Mouse (Mus musculus): ENCODE measurements at regions not wholly inside any gene's neighbourhood (a gene's known extent, or its start where the extent isn't known, plus 50 kb on each side); places are given as distances from the start of the nearest gene placed in this dataset.

DNA sequence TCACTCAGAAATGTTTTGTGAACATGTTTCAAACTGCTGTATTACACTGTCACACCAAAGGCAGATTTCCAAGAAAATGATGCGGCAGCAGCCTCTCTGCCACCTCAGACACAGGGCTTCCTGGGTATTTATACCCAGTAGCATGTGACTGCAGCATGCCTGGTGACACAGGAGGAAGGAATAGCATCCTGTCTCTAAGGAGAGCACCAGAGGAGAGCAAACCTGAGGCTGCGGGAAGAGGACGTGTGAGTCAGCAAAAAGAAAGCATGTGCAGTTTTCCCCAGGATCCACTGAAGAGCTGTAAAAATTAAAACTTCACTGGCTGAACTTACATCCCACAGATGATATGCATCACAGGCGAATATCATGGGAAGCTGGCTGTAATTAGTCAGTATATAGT is 83.2 kb upstream of the Fbxl4 start:
- Histone ChIP-seq H3K27me3 (ENCODE audit: control insufficient read depth in 1 of 2, insufficient read depth in 2 of 2, low read length in 2 of 2) (no peaks in the 10 kb centered on the region), H3K4me3 (ENCODE audit: control insufficient read depth in 1 of 2, insufficient read depth in 1 of 2, low read depth in 2 of 2, low read length in 2 of 2) (no peak overlapping the region), H3K4me1 (ENCODE audit: control insufficient read depth in 1 of 2, insufficient read depth in 2 of 2, low read length in 2 of 2) (no peaks in the 10 kb centered on the region), H3K79me2 (ENCODE audit: control insufficient read depth, insufficient read depth, low read length, poor library complexity) (no peaks in the 10 kb centered on the region), H3K36me3 (ENCODE audit: control insufficient read depth in 1 of 2, insufficient read depth in 2 of 2, low read length in 2 of 2) (no peaks in the 10 kb centered on the region), H3K9ac (ENCODE audit: control insufficient read depth, low read depth, low read length, poor library complexity, severe bottlenecking) (no peak overlapping the region), H3K27ac (ENCODE audit: control insufficient read depth, low read depth, low read length) (no peak overlapping the region), H3K9me3 (replicated peaks; ENCODE audit: insufficient read depth, low read length) (no peaks in the 10 kb centered on the region)
- DNase-seq (ENCODE audit: low read depth, low spot score) = no peak
- TF ChIP-seq GATA1 (IDR thresholded peaks at IDR 0.05; ENCODE audit: low read depth, low read length) = no peak

DNA sequence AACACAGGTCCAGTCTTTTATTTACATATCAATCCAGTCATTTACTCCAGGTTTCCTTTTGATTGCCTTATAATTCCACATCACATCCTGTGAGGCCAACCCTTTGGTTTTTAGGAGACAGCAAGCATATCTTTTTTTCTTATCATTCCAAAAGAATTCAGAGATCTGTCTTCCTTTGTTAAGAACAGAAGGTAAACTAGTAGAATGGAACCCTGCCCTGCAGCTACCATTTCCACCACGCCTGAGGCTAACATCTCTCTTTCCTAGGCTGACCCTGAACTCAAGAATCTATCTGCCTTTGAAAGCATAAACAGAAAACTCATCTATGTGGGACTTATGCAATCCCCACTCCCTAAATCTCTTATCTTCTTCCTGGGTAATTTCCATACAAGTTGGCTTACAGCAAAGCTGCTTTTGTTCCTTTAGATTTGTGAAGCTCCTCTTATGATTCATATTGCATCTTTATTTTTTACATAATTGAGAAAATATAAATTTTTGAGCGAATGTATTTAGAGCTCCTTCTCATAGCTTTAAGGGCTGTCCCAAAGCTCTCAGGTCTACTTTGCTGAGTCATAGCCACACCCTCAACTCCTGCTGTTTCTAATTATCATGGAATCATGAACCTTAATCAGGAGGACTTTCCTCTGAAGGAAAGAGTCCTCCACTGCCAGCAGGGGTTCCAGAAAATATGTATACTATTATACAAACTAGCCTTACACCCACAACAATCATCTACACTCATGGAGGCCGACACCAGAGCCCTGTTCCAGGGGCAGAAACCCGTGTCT is 74.6 kb upstream of the Fbxl4 start:
- DNase-seq (ENCODE audit: low read depth, low spot score) = no peak
- no peaks in the 10 kb centered on the region for H3K4me1 ChIP-seq (ENCODE audit: control insufficient read depth in 1 of 2, insufficient read depth in 2 of 2, low read length in 2 of 2)
- no peak overlapping the region for H3K9ac ChIP-seq (ENCODE audit: control insufficient read depth, low read depth, low read length, poor library complexity, severe bottlenecking)
- no peak overlapping the region for H3K27ac ChIP-seq (ENCODE audit: control insufficient read depth, low read depth, low read length)
- TF ChIP-seq ZKSCAN1 (IDR thresholded peaks at IDR 0.05; ENCODE audit: low read depth, low read length) (no peak), KAT2A (conservative IDR thresholded peaks at IDR 0.05; ENCODE audit: low read depth, low read length) (no peak), CHD2 (IDR thresholded peaks at IDR 0.05; ENCODE audit: low read length) (no peak), POLR2AphosphoS5 (IDR thresholded peaks at IDR 0.05; ENCODE audit: borderline replicate concordance, low read depth, low read length) (no peak), MYC (IDR thresholded peaks at IDR 0.05; ENCODE audit: low read depth, low read length) (no peak), TCF12 (IDR thresholded peaks at IDR 0.05; ENCODE audit: low read depth, low read length) (no peak), GATA1 (IDR thresholded peaks at IDR 0.05; ENCODE audit: low read depth, low read length) (no peak), RAD21 (IDR thresholded peaks at IDR 0.05; ENCODE audit: low read depth, low read length) (no peak), ZNF384 (IDR thresholded peaks at IDR 0.05; ENCODE audit: low read depth, low read length) (no peak)
- H3K79me2 ChIP-seq (ENCODE audit: control insufficient read depth, insufficient read depth, low read length, poor library complexity) = no peaks in the 10 kb centered on the region
- H3K36me3 ChIP-seq (ENCODE audit: control insufficient read depth in 1 of 2, insufficient read depth in 2 of 2, low read length in 2 of 2) = no peaks in the 10 kb centered on the region
- H3K9me3 ChIP-seq (replicated peaks; ENCODE audit: insufficient read depth, low read length) = no peaks in the 10 kb centered on the region
- no peak overlapping the region for H3K4me3 ChIP-seq (ENCODE audit: control insufficient read depth in 1 of 2, insufficient read depth in 1 of 2, low read depth in 2 of 2, low read length in 2 of 2)
- H3K27me3 ChIP-seq (ENCODE audit: control insufficient read depth in 1 of 2, insufficient read depth in 2 of 2, low read length in 2 of 2) = no peaks in the 10 kb centered on the region

- no peak overlapping the region for H3K27ac ChIP-seq (ENCODE audit: control insufficient read depth, low read depth, low read length)
- H3K79me2 ChIP-seq (ENCODE audit: control insufficient read depth, insufficient read depth, low read length, poor library complexity) = no peaks in the 10 kb centered on the region
- no peaks in the 10 kb centered on the region for H3K9me3 ChIP-seq (replicated peaks; ENCODE audit: insufficient read depth, low read length)
- no peaks in the 10 kb centered on the region for H3K4me1 ChIP-seq (ENCODE audit: control insufficient read depth in 1 of 2, insufficient read depth in 2 of 2, low read length in 2 of 2)
- H3K27me3 ChIP-seq (ENCODE audit: control insufficient read depth in 1 of 2, insufficient read depth in 2 of 2, low read length in 2 of 2) = no peaks in the 10 kb centered on the region
- H3K36me3 ChIP-seq (ENCODE audit: control insufficient read depth in 1 of 2, insufficient read depth in 2 of 2, low read length in 2 of 2) = no peaks in the 10 kb centered on the region
- H3K9ac ChIP-seq (ENCODE audit: control insufficient read depth, low read depth, low read length, poor library complexity, severe bottlenecking) = no peak overlapping the region
- no peak overlapping the region for H3K4me3 ChIP-seq (ENCODE audit: control insufficient read depth in 1 of 2, insufficient read depth in 1 of 2, low read depth in 2 of 2, low read length in 2 of 2)
- TF ChIP-seq SIN3A (IDR thresholded peaks at IDR 0.05; ENCODE audit: low read length) = no peak
- TF ChIP-seq CTCF (IDR thresholded peaks at IDR 0.05 in 2 of 3, conservative IDR thresholded peaks at IDR 0.05 in 1 of 3; ENCODE audit: control insufficient read depth in 1 of 3, insufficient read depth in 1 of 3, low read depth in 2 of 3, low read length in 3 of 3, poor library complexity in 1 of 3, severe bottlenecking in 1 of 3) = no peak
- no peak for TF ChIP-seq JUND (IDR thresholded peaks at IDR 0.05; ENCODE audit: low read depth, low read length)
- TF ChIP-seq RAD21 (IDR thresholded peaks at IDR 0.05; ENCODE audit: low read depth, low read length) = no peak
- TF ChIP-seq ZC3H11A (IDR thresholded peaks at IDR 0.05; ENCODE audit: low read depth, low read length) = no peak
- no peak for TF ChIP-seq GABPA (IDR thresholded peaks at IDR 0.05; ENCODE audit: low read depth, low read length)
- no peak for TF ChIP-seq ZKSCAN1 (IDR thresholded peaks at IDR 0.05; ENCODE audit: low read depth, low read length)
- no peak for TF ChIP-seq TBP (IDR thresholded peaks at IDR 0.05; ENCODE audit: low read depth, low read length)
- no peak for DNase-seq (ENCODE audit: low read depth, low spot score)
Measured at GRCm38 (mm10) chr4:22292169-22292568, 65.2 kb upstream of the Fbxl4 start.

All from MEL (cell line).